Mouse (Mus musculus): ENCODE measurements around the gene Prm2. TPM values are rescaled to one million over a fixed set of nuclear protein-coding genes. Genes with fewer than 3 reads are reported as not detected.

Gene Prm2
- polyA plus RNA-seq, 1 experiment from 2014 or later = not detected

- Histone ChIP-seq H3K9ac (no peak overlapping the region), H3K4me1 (no peaks in the 10 kb centered on the region), H3K9me3 (no peaks in the 10 kb centered on the region), H3K27ac (no peak overlapping the region), H3K4me3 (replicated peaks) (no peak overlapping the region), H3K4me2 (no peak overlapping the region), H3K36me3 (replicated peaks) (no peaks in the 10 kb centered on the region), H3K27me3 (peaks cover 5% of the 10 kb centered on the region; the same call in 1 of the 2 replicates)
- ATAC-seq (ENCODE audit: low FRiP score) = no peak
- 59% methylated on average over 4 of the region's 4 CpGs for WGBS
Measured at GRCm38 (mm10) chr16:10770531-10771325, 25.2 kb downstream of the Prm2 start.

DNA sequence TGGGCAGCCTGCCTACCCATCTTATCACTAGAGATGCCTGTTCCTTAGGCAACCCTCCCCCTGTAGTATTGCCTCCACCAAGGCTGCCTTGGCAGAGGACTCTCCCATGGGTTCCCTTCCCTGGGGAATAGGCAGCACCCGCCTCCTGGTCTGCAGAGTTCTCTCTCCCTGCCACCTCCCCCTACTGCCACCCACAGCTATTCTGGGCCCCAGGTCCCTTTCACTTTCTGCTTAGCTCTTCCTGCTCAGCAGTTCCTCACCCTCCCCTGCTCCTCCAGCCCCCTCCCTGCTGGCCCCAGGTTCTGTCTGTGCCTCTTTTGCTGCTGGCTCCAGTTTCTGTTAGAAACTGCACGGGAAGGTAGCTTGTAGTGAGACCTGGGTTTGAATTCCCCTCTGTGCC is 26.3 kb downstream of the Prm2 start:
- peaks cover 5% of the 10 kb centered on the region; the same call in 1 of the 2 replicates for H3K27me3 ChIP-seq
- H3K36me3 ChIP-seq (replicated peaks) = no peaks in the 10 kb centered on the region
- no peak overlapping the region for H3K27ac ChIP-seq
- no peak overlapping the region for H3K4me2 ChIP-seq
- no peaks in the 10 kb centered on the region for H3K4me1 ChIP-seq
- no peak overlapping the region for H3K4me3 ChIP-seq (replicated peaks)
- 44% methylated on average over 2 of the region's 2 CpGs for WGBS
- ATAC-seq (ENCODE audit: low FRiP score) = no peak
- no peaks in the 10 kb centered on the region for H3K9me3 ChIP-seq
- H3K9ac ChIP-seq = no peak overlapping the region

GRCm38 (mm10) chr16:10768821-10769220 is 27.1 kb downstream of the Prm2 start:
- H3K9me3 ChIP-seq = no peaks in the 10 kb centered on the region
- H3K4me3 ChIP-seq (replicated peaks) = no peak overlapping the region
- no peak overlapping the region for H3K9ac ChIP-seq
- WGBS = 66% methylated on average over 9 of the region's 9 CpGs
- no peaks in the 10 kb centered on the region for H3K4me1 ChIP-seq
- no peak overlapping the region for H3K27ac ChIP-seq
- peaks cover 5% of the 10 kb centered on the region; the same call in 1 of the 2 replicates for H3K27me3 ChIP-seq
- no peaks in the 10 kb centered on the region for H3K36me3 ChIP-seq (replicated peaks)
- H3K4me2 ChIP-seq = no peak overlapping the region
- ATAC-seq (ENCODE audit: low FRiP score) = no peak

- H3K9ac ChIP-seq = no peak overlapping the region
- H3K27ac ChIP-seq = no peak overlapping the region
- H3K4me3 ChIP-seq (replicated peaks) = no peak overlapping the region
- no peaks in the 10 kb centered on the region for H3K4me1 ChIP-seq
- H3K36me3 ChIP-seq (replicated peaks) = no peaks in the 10 kb centered on the region
- H3K4me2 ChIP-seq = no peak overlapping the region
- peaks cover 5% of the 10 kb centered on the region; the same call in 1 of the 2 replicates for H3K27me3 ChIP-seq
- no peaks in the 10 kb centered on the region for H3K9me3 ChIP-seq
- 27% methylated on average over 4 of the region's 4 CpGs for WGBS
- ATAC-seq (ENCODE audit: low FRiP score) = 0 out of 2 replicates have a peak, but pooled peaks have one; percentile 14
Measured at GRCm38 (mm10) chr16:10767158-10767557, 28.8 kb downstream of the Prm2 start.

GRCm38 (mm10) chr16:10764323-10764722 is 31.6 kb downstream of the Prm2 start:
- 76% methylated on average over 2 of the region's 2 CpGs for WGBS
- ATAC-seq (ENCODE audit: low FRiP score) = no peak
- H3K4me1 ChIP-seq = no peaks in the 10 kb centered on the region

DNA sequence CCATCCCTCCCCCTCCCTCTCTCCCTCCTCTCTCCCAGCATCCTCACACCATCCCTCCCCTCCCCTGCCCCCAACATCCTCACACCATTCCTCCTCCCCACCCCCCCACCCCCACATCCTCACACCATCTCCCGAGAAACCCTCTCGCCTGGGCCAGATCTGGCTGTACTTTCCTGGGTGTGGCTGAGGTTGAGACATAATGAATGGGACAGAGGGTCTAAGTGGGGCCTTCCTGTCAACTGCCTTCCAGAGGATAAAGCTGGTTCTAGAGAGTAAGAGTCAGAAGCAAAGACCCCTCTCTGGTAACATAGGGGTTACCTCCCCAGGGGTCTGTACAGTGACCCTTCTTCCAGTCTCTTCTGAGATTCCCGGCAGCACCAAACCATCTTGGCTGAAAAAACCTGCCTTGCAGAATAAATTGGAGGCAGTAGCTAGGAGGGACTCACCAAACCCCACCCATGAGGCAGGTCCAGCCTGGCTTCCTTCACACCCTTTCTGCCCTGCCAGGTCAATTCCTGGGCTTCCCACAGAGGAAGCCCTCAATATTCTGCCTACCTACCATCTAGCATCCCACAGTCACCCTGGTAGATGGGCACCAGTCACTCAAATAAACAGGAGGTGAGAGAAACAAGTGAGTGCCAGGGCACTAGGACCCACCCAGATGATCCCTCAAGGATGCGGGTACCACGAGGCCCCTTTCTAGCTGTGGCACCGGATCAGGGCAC is 32.2 kb downstream of the Prm2 start:
- 70% methylated on average over 6 of the region's 6 CpGs for WGBS
- no peak overlapping the region for H3K4me2 ChIP-seq
- H3K27ac ChIP-seq = no peak overlapping the region
- H3K9ac ChIP-seq = no peak overlapping the region
- ATAC-seq (ENCODE audit: low FRiP score) = no peak
- no peaks in the 10 kb centered on the region for H3K36me3 ChIP-seq (replicated peaks)
- H3K4me3 ChIP-seq (replicated peaks) = no peak overlapping the region
- no peaks in the 10 kb centered on the region for H3K9me3 ChIP-seq
- no peaks in the 10 kb centered on the region for H3K4me1 ChIP-seq
- peaks cover 3% of the 10 kb centered on the region; the same call in 1 of the 2 replicates for H3K27me3 ChIP-seq

More at GRCm38 (mm10) chr16:10764323-10764722, 31.6 kb downstream of the Prm2 start:
- Histone ChIP-seq H3K36me3 (replicated peaks) (no peaks in the 10 kb centered on the region), H3K9me3 (no peaks in the 10 kb centered on the region), H3K4me2 (no peak overlapping the region), H3K9ac (no peak overlapping the region), H3K27me3 (peaks cover 5% of the 10 kb centered on the region; the same call in 1 of the 2 replicates), H3K4me3 (replicated peaks) (no peak overlapping the region), H3K27ac (no peak overlapping the region)

- H3K9me3 ChIP-seq = no peaks in the 10 kb centered on the region
- no peak overlapping the region for H3K4me2 ChIP-seq
- no peaks in the 10 kb centered on the region for H3K36me3 ChIP-seq (replicated peaks)
- ATAC-seq (ENCODE audit: low FRiP score) = no peak
- 81% methylated on average over 5 of the region's 5 CpGs for WGBS
- no peak overlapping the region for H3K9ac ChIP-seq
- H3K27me3 ChIP-seq = no peaks in the 10 kb centered on the region
- H3K4me3 ChIP-seq (replicated peaks) = no peak overlapping the region
- H3K4me1 ChIP-seq = no peaks in the 10 kb centered on the region
- no peak overlapping the region for H3K27ac ChIP-seq
Measured at GRCm38 (mm10) chr16:10762569-10763180, 33.3 kb downstream of the Prm2 start.

DNA sequence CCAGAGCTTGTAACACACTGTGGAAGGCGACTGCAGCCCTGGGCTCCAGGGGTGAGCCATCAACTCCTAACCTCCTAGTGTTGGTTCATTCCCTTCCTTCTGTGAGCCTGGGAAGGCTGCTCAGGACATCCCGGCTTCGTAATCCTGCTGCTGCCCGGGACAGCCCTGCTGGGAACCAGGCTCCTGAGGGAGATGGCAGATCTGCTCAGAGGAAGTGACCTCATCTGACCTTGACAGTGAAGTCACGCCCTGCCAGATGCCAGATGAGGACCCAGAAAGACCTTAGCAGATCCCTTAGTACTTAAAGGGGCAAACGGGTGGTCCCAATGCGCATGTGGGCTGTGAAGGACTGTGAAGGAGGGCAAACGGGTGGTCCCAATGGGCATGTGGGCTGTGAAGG is 34.8 kb downstream of the Prm2 start:
- Histone ChIP-seq H3K4me3 (replicated peaks) (no peak overlapping the region), H3K9me3 (no peaks in the 10 kb centered on the region), H3K27ac (no peak overlapping the region), H3K9ac (no peak overlapping the region), H3K4me2 (no peak overlapping the region), H3K4me1 (no peaks in the 10 kb centered on the region), H3K36me3 (replicated peaks) (no peaks in the 10 kb centered on the region), H3K27me3 (no peaks in the 10 kb centered on the region)
- WGBS = 85% methylated on average over 8 of the region's 8 CpGs
- ATAC-seq (ENCODE audit: low FRiP score) = no peak

DNA sequence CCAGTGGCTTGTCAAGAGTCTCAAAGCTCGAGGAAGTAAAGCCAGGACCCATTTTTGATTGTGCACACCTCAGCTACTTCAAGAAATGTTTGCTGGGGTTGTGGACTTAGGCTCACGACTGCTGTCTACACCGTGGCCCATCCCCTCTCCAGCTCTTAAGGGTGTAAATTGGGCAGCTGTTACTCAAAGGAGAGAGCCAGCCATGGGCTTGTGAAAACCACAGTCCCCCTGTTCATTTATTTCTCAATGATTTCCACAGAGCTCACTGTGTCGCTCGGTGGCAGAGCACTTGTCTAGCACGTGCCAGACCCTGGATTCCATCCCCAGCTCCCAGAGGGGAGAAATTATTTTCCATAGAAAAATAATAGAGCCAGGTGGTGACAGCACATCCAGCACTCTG is 39.8 kb downstream of the Prm2 start:
- ATAC-seq (ENCODE audit: low FRiP score) = no peak
- Histone ChIP-seq H3K27me3 (no peaks in the 10 kb centered on the region), H3K9ac (no peak overlapping the region), H3K4me1 (no peaks in the 10 kb centered on the region), H3K36me3 (replicated peaks) (no peaks in the 10 kb centered on the region), H3K9me3 (no peaks in the 10 kb centered on the region), H3K4me2 (no peak overlapping the region), H3K27ac (no peak overlapping the region), H3K4me3 (replicated peaks) (no peak overlapping the region)
- WGBS = 78% methylated on average over 6 of the region's 6 CpGs

- H3K9me3 ChIP-seq = no peaks in the 10 kb centered on the region
- no peaks in the 10 kb centered on the region for H3K36me3 ChIP-seq (replicated peaks)
- H3K4me3 ChIP-seq (replicated peaks) = no peak overlapping the region
- H3K4me2 ChIP-seq = no peak overlapping the region
- no peaks in the 10 kb centered on the region for H3K4me1 ChIP-seq
- H3K27ac ChIP-seq = no peak overlapping the region
- WGBS = 87% methylated on average over 3 of the region's 3 CpGs
- no peak overlapping the region for H3K9ac ChIP-seq
- no peaks in the 10 kb centered on the region for H3K27me3 ChIP-seq
- ATAC-seq (ENCODE audit: low FRiP score) = no peak
Measured at GRCm38 (mm10) chr16:10754521-10755296, 41.2 kb downstream of the Prm2 start.

GRCm38 (mm10) chr16:10749824-10750223 is 46.1 kb downstream of the Prm2 start:
- no peak overlapping the region for H3K4me3 ChIP-seq (replicated peaks)
- no peaks in the 10 kb centered on the region for H3K9me3 ChIP-seq
- WGBS = 70% methylated on average over 7 of the region's 7 CpGs
- no peaks in the 10 kb centered on the region for H3K4me1 ChIP-seq
- H3K27me3 ChIP-seq = no peaks in the 10 kb centered on the region
- no peaks in the 10 kb centered on the region for H3K36me3 ChIP-seq (replicated peaks)
- H3K4me2 ChIP-seq = no peak overlapping the region
- ATAC-seq (ENCODE audit: low FRiP score) = no peak
- no peak overlapping the region for H3K9ac ChIP-seq
- H3K27ac ChIP-seq = no peak overlapping the region

GRCm38 (mm10) chr16:10749226-10749625 is 46.7 kb downstream of the Prm2 start:
- Histone ChIP-seq H3K27ac (no peak overlapping the region), H3K4me3 (replicated peaks) (no peak overlapping the region), H3K27me3 (no peaks in the 10 kb centered on the region), H3K4me1 (no peaks in the 10 kb centered on the region), H3K36me3 (replicated peaks) (no peaks in the 10 kb centered on the region), H3K9ac (no peak overlapping the region), H3K4me2 (no peak overlapping the region), H3K9me3 (no peaks in the 10 kb centered on the region)
- no peak for ATAC-seq (ENCODE audit: low FRiP score)
- WGBS = 80% methylated on average over 7 of the region's 7 CpGs
